Mouse (Mus musculus) CH12.LX (cell line): Measurements from ENCODE around the gene Ppm1k. TPM values are rescaled to one million over a fixed set of nuclear protein-coding genes. Genes with fewer than 3 reads are reported as not detected.

Experiments used
- DNase-seq: peaks from one replicate; pipeline ENCODE4 v3.0.0-alpha.2; 2013; ENCODE audit errors: extremely low read depth
- H3K27ac ChIP-seq: 2 replicates; pipeline ENCODE4 v1.5.1; 2012; ENCODE audit warnings: low read depth, mild to moderate bottlenecking, control low read depth, moderate library complexity; ENCODE audit not compliant: insufficient read depth
- H3K27me3 ChIP-seq: replicated peaks from 2 replicates; pipeline ENCODE3; 2012; ENCODE audit warnings: inconsistent platforms
- H3K36me3 ChIP-seq, 2 experiments: replicated peaks in 1 of 2; 2 replicates each; pipeline versions ENCODE3 to v1.6.1; 2012; ENCODE audit warnings: inconsistent platforms in 1 of 2, low read length in 1 of 2, mild to moderate bottlenecking in 1 of 2, mixed read lengths in 1 of 2, moderate library complexity in 1 of 2; ENCODE audit not compliant: control insufficient read depth in 1 of 2, insufficient read depth in 1 of 2
- H3K4me1 ChIP-seq, 2 experiments: 2 replicates each; pipeline ENCODE4 v1.6.1; 2012; ENCODE audit warnings: inconsistent platforms in 1 of 2, moderate library complexity in 1 of 2; ENCODE audit not compliant: insufficient read depth in 2 of 2, control insufficient read depth in 1 of 2
- H3K4me2 ChIP-seq: 2 replicates; pipeline ENCODE4 v1.6.1; 2012; ENCODE audit warnings: low read depth, mild to moderate bottlenecking, control low read depth; ENCODE audit not compliant: poor library complexity, insufficient read depth, severe bottlenecking
- H3K4me3 ChIP-seq, 3 experiments: fragments of 150-350 bp in 1 of 3; sonication (generic) in 1 of 3; replicated peaks in 1 of 3; 2 replicates each; pipeline versions ENCODE3 to v1.5.1; 2011 to 2012; ENCODE audit warnings: low read depth in 2 of 3, low read length in 2 of 3, mild to moderate bottlenecking in 2 of 3, moderate library complexity in 2 of 3, control low read depth in 1 of 3, improper control_type of control experiment in 1 of 3, inconsistent platforms in 1 of 3, mixed read lengths in 1 of 3; ENCODE audit not compliant: poor library complexity in 1 of 3
- H3K79me2 ChIP-seq: replicated peaks from 2 replicates; pipeline ENCODE4 v1.6.1; 2012; ENCODE audit warnings: mild to moderate bottlenecking, moderate library complexity; ENCODE audit not compliant: control insufficient read depth, poor library complexity, insufficient read depth, severe bottlenecking; ENCODE audit errors: extremely low read depth
- H3K9ac ChIP-seq: 2 replicates; pipeline ENCODE4 v1.6.1; 2012; ENCODE audit warnings: low read depth, mild to moderate bottlenecking, control low read depth, moderate library complexity; ENCODE audit not compliant: insufficient read depth
- H3K9me3 ChIP-seq: replicated peaks from 2 replicates; pipeline ENCODE3; 2012; ENCODE audit warnings: low read length, inconsistent platforms, mixed read lengths
- BHLHE40 ChIP-seq: IDR thresholded peaks from 2 replicates; pipeline ENCODE4 v1.6.1; 2011; ENCODE audit warnings: mild to moderate bottlenecking, low read depth, low read length, improper control_type of control experiment
- CHD1 ChIP-seq: IDR thresholded peaks from 2 replicates; pipeline ENCODE4 v1.6.1; 2012; ENCODE audit warnings: low read depth, low read length, improper control_type of control experiment, inconsistent platforms
- CHD2 ChIP-seq: IDR thresholded peaks from 2 replicates; pipeline ENCODE4 v1.6.1; 2011; ENCODE audit warnings: low read length, improper control_type of control experiment
- E2F4 ChIP-seq: IDR thresholded peaks from 2 replicates; pipeline ENCODE4 v1.6.1; 2011; ENCODE audit warnings: low read depth, low read length, improper control_type of control experiment; ENCODE audit not compliant: insufficient replicate concordance
- EP300 ChIP-seq: IDR thresholded peaks from 2 replicates; pipeline ENCODE4 v1.6.1; 2011; ENCODE audit warnings: low read length, improper control_type of control experiment
- ETS1 ChIP-seq: conservative IDR thresholded peaks from 2 replicates; pipeline ENCODE4 v1.6.1; 2012; ENCODE audit warnings: low read depth, mild to moderate bottlenecking, inconsistent platforms, low read length, improper control_type of control experiment, moderate library complexity
- GABPA ChIP-seq: IDR thresholded peaks from 2 replicates; pipeline ENCODE4 v1.6.1; 2012; ENCODE audit warnings: low read depth, low read length, improper control_type of control experiment, inconsistent platforms; ENCODE audit not compliant: insufficient replicate concordance
- IRF4 ChIP-seq: IDR thresholded peaks from 2 replicates; pipeline ENCODE4 v1.6.1; 2014; ENCODE audit warnings: low read depth, mild to moderate bottlenecking, inconsistent platforms, low read length, improper control_type of control experiment
- JUND ChIP-seq: conservative IDR thresholded peaks from 2 replicates; pipeline ENCODE4 v1.6.1; 2011; ENCODE audit warnings: low read depth, low read length, improper control_type of control experiment
- MAFK ChIP-seq: IDR thresholded peaks from 2 replicates; pipeline ENCODE4 v1.6.1; 2011; ENCODE audit warnings: low read length, improper control_type of control experiment; ENCODE audit not compliant: insufficient replicate concordance
- MAX ChIP-seq: IDR thresholded peaks from 2 replicates; pipeline ENCODE4 v1.6.1; 2011; ENCODE audit warnings: low read length, improper control_type of control experiment
- MEF2A ChIP-seq: IDR thresholded peaks from 2 replicates; pipeline ENCODE4 v1.6.1; 2014; ENCODE audit warnings: low read depth, mild to moderate bottlenecking, inconsistent platforms, low read length, improper control_type of control experiment, borderline replicate concordance
- PAX5 ChIP-seq: IDR thresholded peaks from 2 replicates; pipeline ENCODE4 v1.6.1; 2012; ENCODE audit warnings: low read length, inconsistent platforms, mixed read lengths
- RCOR1 ChIP-seq: conservative IDR thresholded peaks from 2 replicates; pipeline ENCODE4 v1.6.1; 2012; ENCODE audit warnings: low read depth, mild to moderate bottlenecking, inconsistent platforms, low read length, improper control_type of control experiment
- SIN3A ChIP-seq: IDR thresholded peaks from 2 replicates; pipeline ENCODE4 v1.6.1; 2012; ENCODE audit warnings: low read length, improper control_type of control experiment, inconsistent platforms
- TCF12 ChIP-seq: IDR thresholded peaks from 2 replicates; pipeline ENCODE4 v1.6.1; 2014; ENCODE audit warnings: low read depth, mild to moderate bottlenecking, inconsistent platforms, low read length, improper control_type of control experiment
- USF1 ChIP-seq: IDR thresholded peaks from 2 replicates; pipeline ENCODE4 v1.6.1; 2014; ENCODE audit warnings: low read depth, mild to moderate bottlenecking, inconsistent platforms, low read length, improper control_type of control experiment
- USF2 ChIP-seq: conservative IDR thresholded peaks from 2 replicates; pipeline ENCODE4 v1.6.1; 2011; ENCODE audit warnings: low read depth, low read length, improper control_type of control experiment
- ZMIZ1 ChIP-seq: IDR thresholded peaks from 2 replicates; pipeline ENCODE4 v1.6.1; 2012; ENCODE audit warnings: low read depth, mild to moderate bottlenecking, inconsistent platforms, low read length, improper control_type of control experiment
- ZNF384 ChIP-seq: IDR thresholded peaks from 2 replicates; pipeline ENCODE4 v1.6.1; 2012; ENCODE audit warnings: low read depth, low read length, improper control_type of control experiment, inconsistent platforms
- dilution Hi-C: fragments of 300-500 bp; cut with MboI; formaldehyde crosslinking; loops from 2 replicates; pipeline ENCODE4 v1.14.3; 2020; ENCODE audit warnings: low sequenced_read_pairs; ENCODE audit not compliant: extremely low pct_unique_long_range_greater_than_20kb, extremely low pct_ligation_motif_present
- in situ Hi-C: fragments of 300-500 bp; cut with MboI; formaldehyde crosslinking; loops from 3 replicates; pipeline ENCODE4 v1.14.3; 2019; ENCODE audit warnings: low sequenced_read_pairs, low pct_ligation_motif_present, low pct_unique_long_range_greater_than_20kb, mixed read lengths
- polyA plus RNA-seq: library from polyadenylated mRNA; unstranded; fragments of >175 nt; gene quantifications from 2 replicates; pipeline ENCODE4 v1.2.1, GENCODE M21; 2012; ENCODE audit warnings: low read depth; ENCODE audit not compliant: insufficient read length
- total RNA-seq, 2 experiments: library from RNA; depleted of rRNA; stranded (reverse); fragments of 300-350 nt in 1 of 2; fragments of >200 nt in 1 of 2; gene quantifications; 2 replicates each; pipeline ENCODE4 v1.2.3; 2012 to 2014

The Ppm1k gene
- total and polyA plus RNA-seq, 3 experiments, result 10.5 to 17.1 (median 15.1) TPM

DNA sequence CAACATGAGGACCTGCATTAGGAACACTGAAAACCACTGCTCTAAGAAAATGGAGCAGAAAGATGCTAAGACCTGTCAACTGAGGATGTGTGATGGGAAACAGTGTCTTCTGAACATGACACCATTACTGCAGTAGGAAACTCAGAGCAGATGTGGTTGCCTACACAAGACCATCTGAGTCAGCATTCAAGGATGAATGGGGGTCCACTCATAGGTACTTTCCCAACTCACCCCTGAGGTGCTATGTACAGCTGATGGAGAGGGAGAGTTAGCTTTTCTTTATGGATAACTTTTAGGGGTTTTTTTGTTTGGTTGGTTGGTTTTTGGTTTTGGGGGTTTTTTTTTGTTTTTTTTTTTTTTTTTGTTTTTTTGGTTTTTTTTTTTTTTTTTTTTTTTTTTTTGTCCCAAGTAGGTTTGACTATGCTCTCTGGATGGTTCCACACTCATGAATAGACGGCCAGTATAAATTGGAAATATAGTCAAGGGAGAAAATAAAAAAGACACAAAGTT lies 5.9 kb downstream of the Ppm1k start:
- dilution Hi-C loops, result no loop called here
- peak; percentile 84 for DNase-seq
- H3K27me3 ChIP-seq, result no peaks in the 10 kb centered on the region
- peaks cover 4 to 14% of the 10 kb centered on the region in 2 experiments for H3K36me3 ChIP-seq
- peaks cover 3 to 55% of the 10 kb centered on the region in 2 experiments; a peak in 3 of 4 replicates for H3K4me1 ChIP-seq
- peaks cover 17% of the 10 kb centered on the region for H3K79me2 ChIP-seq
- H3K27ac ChIP-seq, result no peak overlapping the region
- in situ Hi-C loops, result no loop called here
- no peak overlapping the region for H3K9ac ChIP-seq
- H3K4me2 ChIP-seq, result no peak overlapping the region
- H3K9me3 ChIP-seq, result no peaks in the 10 kb centered on the region
- H3K4me3 ChIP-seq, result no peak overlapping the region
- TF ChIP-seq ZNF384 (peak; percentile 96), BHLHE40 (peak; percentile 58), ZMIZ1 (no peak), TCF12 (0 out of 2 replicates have a peak, but pooled peaks have one; percentile 45), JUND (peak; percentile 43; the same call in 1 of the 2 replicates), MEF2A (peak; percentile 14; the same call in 1 of the 2 replicates), USF2 (no peak), CHD2 (no peak), MAX (peak; percentile 34; the same call in 1 of the 2 replicates), MAFK (peak; percentile 88), EP300 (peak; percentile 82), ETS1 (peak; percentile 92), SIN3A (no peak)
- TF ChIP-seq, all 38 proteins: peak for 9

GRCm38 (mm10) chr6:57526933-57527332 lies 8.3 kb downstream of the Ppm1k start:
- no peaks in the 10 kb centered on the region for H3K9me3 ChIP-seq
- H3K27me3 ChIP-seq, result no peaks in the 10 kb centered on the region
- dilution Hi-C loops, result no loop called here
- no peak overlapping the region for H3K4me3 ChIP-seq
- peaks cover 5% of the 10 kb centered on the region; the same call in 1 of the 2 replicates for H3K79me2 ChIP-seq
- no peak overlapping the region for H3K27ac ChIP-seq
- no peak overlapping the region for H3K9ac ChIP-seq
- no peak overlapping the region for H3K4me2 ChIP-seq
- TF ChIP-seq USF1, result no peak
- no peak for TF ChIP-seq USF2
- no peak for TF ChIP-seq RCOR1
- TF ChIP-seq CHD1, result no peak
- no peak for TF ChIP-seq E2F4
- TF ChIP-seq PAX5, result no peak
- no peak for TF ChIP-seq JUND
- no peak for TF ChIP-seq IRF4
- TF ChIP-seq GABPA, result no peak
- no peak for DNase-seq
- peaks cover 6 to 34% of the 10 kb centered on the region in 2 experiments for H3K36me3 ChIP-seq
- in situ Hi-C loops, result no loop called here
- H3K4me1 ChIP-seq, result peaks cover 3 to 61% of the 10 kb centered on the region in 2 experiments; a peak in 3 of 4 replicates
